Mouse (Mus musculus): ENCODE data around the gene Map4. TPM values are rescaled to one million over a fixed set of nuclear protein-coding genes. Genes with fewer than 3 reads are reported as not detected.
"Not testable (repeated sequence)": the region's sequence is repeated elsewhere in the genome, so short reads cannot be mapped to it uniquely, and the experiment has no call there.

Map4 gene
- polyA plus RNA-seq, 1 experiment from 2014 or later = 33.9 TPM

DNA sequence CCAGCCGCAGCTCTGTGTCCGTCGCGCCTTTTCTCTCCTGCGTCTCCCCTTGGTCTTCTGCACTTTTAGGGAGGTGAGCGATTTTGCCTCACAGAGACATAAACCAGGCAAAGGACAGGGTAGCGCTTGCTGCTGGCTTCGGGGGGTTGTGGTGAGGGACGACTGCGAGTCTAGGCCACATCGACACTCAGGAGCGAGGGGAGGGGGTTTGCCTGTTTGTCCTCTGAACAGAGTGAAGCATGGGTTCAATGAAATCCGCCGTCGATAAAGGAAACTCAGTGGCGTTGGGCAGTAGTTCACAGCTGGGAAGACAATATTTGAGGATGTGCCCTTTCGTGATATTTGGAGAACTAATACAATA lies 186.5 kb downstream of the Map4 start, which contains the start of gene Dhx30:
TSS of gene Dhx30 (minus strand) at position 52 of the 361 bp plus-strand sequence.
- ATAC-seq (replicated peaks; ENCODE audit: low FRiP score, low read depth) (no peak), DNase-seq (ENCODE audit: low spot score) (no peak)
- Histone ChIP-seq H3K9ac (ENCODE audit: low read depth, low read length) (peak within 1 kb of the TSS; percentile 92), H3K4me3 (replicated peaks; ENCODE audit: low read depth, low read length) (peak within 1 kb of the TSS; percentile 80), H3K4me1 (replicated peaks; ENCODE audit: insufficient read depth, low read length) (peaks cover 8% of the 10 kb centered on the region), H3K9me3 (replicated peaks; ENCODE audit: low read length) (no peaks in the 10 kb centered on the region), H3K36me3 (ENCODE audit: insufficient read depth, low read length) (peaks cover 9% of the 10 kb centered on the region; the same call in 1 of the 2 replicates), H3K27ac (peak within 1 kb of the TSS; percentile 90), H3K27me3 (ENCODE audit: insufficient read depth, low read length) (no peaks in the 10 kb centered on the region), H3K4me2 (ENCODE audit: low read length) (peak within 1 kb of the TSS; percentile 60)
- under 1% methylated on average over 17 of the region's 17 CpGs for WGBS
- no peak for TF ChIP-seq CTCF (IDR thresholded peaks at IDR 0.05; ENCODE audit: low read depth)

DNA sequence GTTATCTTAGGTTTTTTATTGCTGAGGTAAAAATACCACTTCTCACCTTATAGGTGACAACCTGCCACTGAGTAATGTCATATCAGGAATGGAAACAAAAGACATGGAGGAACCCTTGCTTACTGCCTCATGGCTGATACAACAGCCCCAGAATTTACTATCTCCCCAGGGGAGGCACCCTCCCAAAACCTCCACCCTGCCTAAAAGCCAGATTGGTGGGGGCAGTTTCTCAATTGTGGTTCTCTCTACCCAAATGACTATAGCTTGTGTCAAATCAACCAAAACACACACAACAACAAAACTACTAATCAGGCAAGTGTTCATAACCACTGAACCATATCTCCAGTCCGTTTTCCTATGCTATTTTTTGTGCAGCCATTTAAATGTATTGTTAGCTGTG lies 187.0 kb downstream of the Map4 start:
- H3K27me3 ChIP-seq (ENCODE audit: insufficient read depth, low read length) = no peaks in the 10 kb centered on the region
- peak overlapping the region; percentile 80 for H3K4me3 ChIP-seq (replicated peaks; ENCODE audit: low read depth, low read length)
- no peak for DNase-seq (ENCODE audit: low spot score)
- peaks cover 4% of the 10 kb centered on the region; the same call in 1 of the 2 replicates for H3K36me3 ChIP-seq (ENCODE audit: insufficient read depth, low read length)
- ATAC-seq (replicated peaks; ENCODE audit: low FRiP score, low read depth) = no peak
- no peak for TF ChIP-seq CTCF (IDR thresholded peaks at IDR 0.05; ENCODE audit: low read depth)
- H3K9me3 ChIP-seq (replicated peaks; ENCODE audit: low read length) = no peaks in the 10 kb centered on the region
- WGBS = 44% methylated on average over 1 of the region's 1 CpGs
- peak overlapping the region; percentile 60 for H3K4me2 ChIP-seq (ENCODE audit: low read length)
- peak overlapping the region; percentile 92 for H3K9ac ChIP-seq (ENCODE audit: low read depth, low read length)
- H3K4me1 ChIP-seq (replicated peaks; ENCODE audit: insufficient read depth, low read length) = peaks cover 8% of the 10 kb centered on the region
- H3K27ac ChIP-seq = no peak overlapping the region

DNA sequence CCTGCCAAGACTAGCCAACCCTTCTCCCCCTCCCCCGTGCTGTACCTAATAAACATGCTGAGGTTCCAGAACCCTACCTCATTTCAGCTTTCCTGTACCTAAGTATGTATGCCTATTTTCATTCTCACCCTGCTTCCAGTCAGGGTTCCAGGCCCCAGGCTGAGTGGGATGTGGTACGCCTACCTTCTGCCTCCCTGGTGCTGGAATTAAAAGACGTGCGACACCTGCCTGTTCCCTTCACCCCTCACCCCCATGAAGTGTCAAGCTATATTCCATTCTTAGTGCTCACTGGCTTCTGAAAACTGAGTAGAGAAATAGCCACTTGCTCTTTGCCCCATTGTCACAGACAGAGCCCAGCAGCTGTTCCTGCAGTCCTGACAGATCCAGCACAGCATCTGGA lies 190.2 kb downstream of the Map4 start:
- peaks cover 5% of the 10 kb centered on the region for H3K4me1 ChIP-seq (replicated peaks; ENCODE audit: insufficient read depth, low read length)
- 70% methylated on average over 4 of the region's 4 CpGs for WGBS
- no peak overlapping the region for H3K27ac ChIP-seq
- no peaks in the 10 kb centered on the region for H3K9me3 ChIP-seq (replicated peaks; ENCODE audit: low read length)
- H3K36me3 ChIP-seq (ENCODE audit: insufficient read depth, low read length) = no peaks in the 10 kb centered on the region
- H3K4me2 ChIP-seq (ENCODE audit: low read length) = no peak overlapping the region
- H3K4me3 ChIP-seq (replicated peaks; ENCODE audit: low read depth, low read length) = no peak overlapping the region
- H3K27me3 ChIP-seq (ENCODE audit: insufficient read depth, low read length) = no peaks in the 10 kb centered on the region
- ATAC-seq (replicated peaks; ENCODE audit: low FRiP score, low read depth) (no peak), DNase-seq (ENCODE audit: low spot score) (no peak)
- no peak for TF ChIP-seq CTCF (IDR thresholded peaks at IDR 0.05; ENCODE audit: low read depth)
- H3K9ac ChIP-seq (ENCODE audit: low read depth, low read length) = no peak overlapping the region

DNA sequence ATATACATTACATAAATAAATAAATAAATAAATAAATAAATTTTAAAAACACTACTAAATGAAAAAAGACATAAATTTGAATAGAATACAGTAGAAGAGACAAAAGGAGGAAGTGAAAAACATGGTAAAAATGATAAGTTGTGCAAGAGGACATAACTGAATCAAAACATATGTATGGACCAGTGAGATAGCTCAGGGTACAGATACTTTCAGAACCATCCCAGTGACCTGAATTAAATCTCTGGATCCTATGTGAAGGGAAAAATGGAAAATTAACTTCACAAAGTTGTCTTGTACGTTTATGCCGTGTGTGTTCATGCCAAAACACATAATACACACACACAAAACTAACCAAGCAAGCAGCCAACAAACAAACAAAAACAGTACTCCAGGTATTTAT lies 192.1 kb downstream of the Map4 start:
- H3K27ac ChIP-seq = no peak overlapping the region
- 89% methylated on average over 2 of the region's 2 CpGs for WGBS
- no peaks in the 10 kb centered on the region for H3K27me3 ChIP-seq (ENCODE audit: insufficient read depth, low read length)
- no peak for ATAC-seq (replicated peaks; ENCODE audit: low FRiP score, low read depth)
- no peaks in the 10 kb centered on the region for H3K36me3 ChIP-seq (ENCODE audit: insufficient read depth, low read length)
- peaks cover 2% of the 10 kb centered on the region for H3K4me1 ChIP-seq (replicated peaks; ENCODE audit: insufficient read depth, low read length)
- no peaks in the 10 kb centered on the region for H3K9me3 ChIP-seq (replicated peaks; ENCODE audit: low read length)
- TF ChIP-seq CTCF (IDR thresholded peaks at IDR 0.05; ENCODE audit: low read depth) = no peak
- DNase-seq (ENCODE audit: low spot score) = no peak
- H3K4me3 ChIP-seq (replicated peaks; ENCODE audit: low read depth, low read length) = no peak overlapping the region
- H3K9ac ChIP-seq (ENCODE audit: low read depth, low read length) = no peak overlapping the region
- H3K4me2 ChIP-seq (ENCODE audit: low read length) = no peak overlapping the region

DNA sequence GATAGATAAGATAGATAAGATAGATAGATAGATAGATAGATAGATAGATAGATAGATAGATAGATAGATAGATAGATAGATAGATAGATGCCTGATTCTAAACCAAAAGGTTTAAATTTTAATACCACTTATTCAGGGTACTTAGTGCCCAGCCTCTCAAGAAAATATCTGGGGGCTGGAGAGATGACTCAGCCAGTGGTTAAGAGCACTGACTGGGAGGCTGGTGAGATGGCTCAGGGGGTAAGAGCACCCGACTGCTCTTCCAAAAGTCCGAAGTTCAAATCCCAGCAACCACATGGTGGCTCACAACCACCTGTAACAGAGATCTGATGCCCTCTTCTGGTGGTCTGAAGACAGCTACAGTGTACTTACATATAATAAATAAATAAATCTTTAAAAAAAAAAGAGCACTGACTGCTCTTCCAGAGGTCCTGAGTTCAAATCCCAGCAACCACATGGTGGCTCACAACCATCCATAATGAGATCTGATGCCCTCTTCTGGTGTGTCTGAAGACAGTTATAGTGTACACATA lies 192.8 kb downstream of the Map4 start:
- H3K4me1 ChIP-seq (replicated peaks; ENCODE audit: insufficient read depth, low read length); H3K9me3 ChIP-seq (replicated peaks; ENCODE audit: low read length); H3K27me3 ChIP-seq (ENCODE audit: insufficient read depth, low read length); H3K4me3 ChIP-seq (replicated peaks; ENCODE audit: low read depth, low read length); DNase-seq (ENCODE audit: low spot score); H3K9ac ChIP-seq (ENCODE audit: low read depth, low read length); H3K27ac ChIP-seq; H3K4me2 ChIP-seq (ENCODE audit: low read length); ATAC-seq (replicated peaks; ENCODE audit: low FRiP score, low read depth); H3K36me3 ChIP-seq (ENCODE audit: insufficient read depth, low read length): not testable (repeated sequence)
- TF ChIP-seq CTCF (IDR thresholded peaks at IDR 0.05; ENCODE audit: low read depth) = 0 out of 2 replicates have a peak, but pooled peaks have one; percentile 19
- 50% methylated on average over 2 of the region's 2 CpGs for WGBS

DNA sequence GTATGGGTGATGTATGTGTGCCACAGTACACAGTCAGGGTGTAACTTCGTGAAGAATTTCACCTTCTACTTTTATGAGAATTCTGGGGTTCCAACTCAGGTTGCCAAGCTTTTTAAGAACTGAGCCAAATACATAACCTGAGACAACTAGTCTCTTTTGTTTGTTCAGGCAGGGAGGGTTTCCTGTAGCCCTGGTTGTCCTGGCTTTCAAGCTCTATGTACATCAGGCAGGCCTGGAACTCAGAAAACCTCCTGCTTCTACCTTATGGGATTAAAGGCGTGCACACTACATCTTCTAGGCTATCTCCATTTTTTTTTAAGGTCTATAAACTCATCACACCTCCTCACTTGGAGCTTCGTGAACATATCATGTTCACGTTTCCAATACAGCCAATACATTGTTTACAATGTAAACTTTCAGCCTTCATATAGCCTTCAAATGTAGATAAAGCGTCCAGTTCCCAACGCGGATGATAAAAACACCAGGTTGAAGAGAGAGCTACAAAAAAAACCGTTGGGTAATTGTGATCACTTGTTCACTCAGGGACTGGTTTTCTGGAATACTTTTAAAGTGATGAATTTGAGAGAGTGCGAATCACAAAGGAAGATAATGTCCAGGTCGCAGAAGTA lies 199.8 kb downstream of the Map4 start:
- no peaks in the 10 kb centered on the region for H3K9me3 ChIP-seq (replicated peaks; ENCODE audit: low read length)
- 0 out of 2 replicates have a peak, but pooled peaks cover 5% of the 10 kb centered on the region for H3K4me1 ChIP-seq (replicated peaks; ENCODE audit: insufficient read depth, low read length)
- H3K27me3 ChIP-seq (ENCODE audit: insufficient read depth, low read length) = no peaks in the 10 kb centered on the region
- no peak for TF ChIP-seq CTCF (IDR thresholded peaks at IDR 0.05; ENCODE audit: low read depth)
- H3K4me3 ChIP-seq (replicated peaks; ENCODE audit: low read depth, low read length) = peak overlapping the region; percentile 89
- H3K9ac ChIP-seq (ENCODE audit: low read depth, low read length) = peak overlapping the region; percentile 95
- 13% methylated on average over 10 of the region's 10 CpGs for WGBS
- peak overlapping the region; percentile 87 for H3K27ac ChIP-seq
- peak overlapping the region; percentile 81 for H3K4me2 ChIP-seq (ENCODE audit: low read length)
- peaks cover 6% of the 10 kb centered on the region; the same call in 1 of the 2 replicates for H3K36me3 ChIP-seq (ENCODE audit: insufficient read depth, low read length)
- ATAC-seq (replicated peaks; ENCODE audit: low FRiP score, low read depth) (no peak), DNase-seq (ENCODE audit: low spot score) (no peak)

Measured in kidney, postnatal 0 days (tissue).